Mouse (Mus musculus) frontal cortex, postnatal 10 days (tissue): ENCODE measurements at regions not wholly inside any gene's neighbourhood (a gene's known extent, or its start where the extent isn't known, plus 50 kb on each side); places are given as distances from the start of the nearest gene placed in this dataset.

Source experiments
- DNase-seq, 2 experiments: peaks; one replicate each; pipeline ENCODE4 v3.0.0; 2022; ENCODE audit warnings: low spot score in 2 of 2, mixed read lengths in 1 of 2

- no peak for DNase-seq
Observed at GRCm38 (mm10) chr12:9847034-9847433, 277.1 kb downstream of the Osr1 start.

- DNase-seq = no peak
Observed at GRCm38 (mm10) chr12:9847465-9848205, 277.7 kb downstream of the Osr1 start.

- DNase-seq = no peak
Observed at GRCm38 (mm10) chr12:9855503-9856024, 285.6 kb downstream of the Osr1 start.

- no peak for DNase-seq
Observed at GRCm38 (mm10) chr12:9856128-9856621, 286.3 kb downstream of the Osr1 start.

GRCm38 (mm10) chr12:9857990-9858389 lies 288.1 kb downstream of the Osr1 start:
- DNase-seq = peak; percentile 10 to 32

- no peak for DNase-seq
Observed at GRCm38 (mm10) chr12:9862301-9862700, 292.4 kb downstream of the Osr1 start.

- DNase-seq = no peak
Observed at GRCm38 (mm10) chr12:9872236-9872635, 302.3 kb downstream of the Osr1 start.

GRCm38 (mm10) chr12:9873214-9873613 lies 303.3 kb downstream of the Osr1 start:
- no peak for DNase-seq

GRCm38 (mm10) chr12:9874823-9875222 lies 304.9 kb downstream of the Osr1 start:
- no peak for DNase-seq

GRCm38 (mm10) chr12:9881953-9882623 lies 312.2 kb downstream of the Osr1 start:
- DNase-seq = no peak

GRCm38 (mm10) chr12:9883037-9883730 lies 313.3 kb downstream of the Osr1 start:
- no peak for DNase-seq

GRCm38 (mm10) chr12:9894521-9894920 lies 324.6 kb downstream of the Osr1 start:
- DNase-seq = no peak

- no peak for DNase-seq
Observed at GRCm38 (mm10) chr12:9897980-9898379, 328.1 kb downstream of the Osr1 start.

GRCm38 (mm10) chr12:9898420-9898819 lies 328.5 kb downstream of the Osr1 start:
- no peak for DNase-seq

GRCm38 (mm10) chr12:9901948-9902347 lies 332.0 kb downstream of the Osr1 start:
- no peak for DNase-seq

- no peak for DNase-seq
Observed at GRCm38 (mm10) chr12:9903702-9904231, 333.9 kb downstream of the Osr1 start.

GRCm38 (mm10) chr12:9912333-9912732 lies 342.4 kb downstream of the Osr1 start:
- no peak for DNase-seq

- DNase-seq = no peak
Observed at GRCm38 (mm10) chr12:9915726-9916140, 345.8 kb downstream of the Osr1 start.

GRCm38 (mm10) chr12:9918026-9918425 lies 348.1 kb downstream of the Osr1 start:
- DNase-seq = no peak

GRCm38 (mm10) chr12:9919007-9919406 lies 349.1 kb downstream of the Osr1 start:
- no peak for DNase-seq

- no peak for DNase-seq
Observed at GRCm38 (mm10) chr12:9919433-9919832, 349.5 kb downstream of the Osr1 start.

GRCm38 (mm10) chr12:9920401-9920800 lies 350.5 kb downstream of the Osr1 start:
- DNase-seq = no peak
